Comparison of ENCODE assay signal across 8 mouse cellular contexts in the genomic region with DNA sequence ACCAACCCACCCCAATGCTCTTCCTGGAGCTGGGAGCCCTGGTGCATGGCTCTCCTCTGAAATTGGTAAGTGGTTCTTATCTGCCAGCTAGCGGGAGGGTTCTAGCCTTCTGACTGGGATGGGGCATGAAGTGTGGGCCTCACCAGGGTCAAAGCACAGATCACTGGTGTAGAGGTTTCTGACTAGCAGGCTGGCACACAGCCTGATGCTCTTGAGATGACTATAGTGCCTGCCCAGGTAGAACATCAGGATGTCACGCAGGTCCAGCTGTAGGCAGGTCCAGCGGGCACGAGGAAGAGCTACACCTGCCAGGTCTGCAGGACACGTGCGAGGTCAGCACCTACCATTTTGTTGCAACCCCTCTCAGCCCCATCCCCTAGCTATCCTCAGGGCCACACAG. TPM values are rescaled to one million over a fixed set of nuclear protein-coding genes. Genes with fewer than 3 reads are reported as not detected.
A peak's percentile ranks its signal among the peaks of the same experiment; 100 is the strongest.
DNase-seq lines count a peak whose midpoint lies in the region; ATAC-seq and TF ChIP-seq lines count a peak whose summit lies in the region.
"Had no signal": no experiment of that assay in that cellular context is flagged by ENCODE, and none has a peak within 500 bp of the region (broad histone marks: within the 10 kb centered on the region; RNA-seq: fewer than 3 reads in every experiment).

No protein-coding gene starts in this region.

- peak overlapping the region; percentile 84 for H3K9ac ChIP-seq in neural tube, embryonic 11.5 days (ENCODE audit: low read length)
- H3K9ac ChIP-seq in forebrain, embryonic 15.5 days (replicated peaks) = peak overlapping the region; percentile 95
- peak overlapping the region; percentile 86 for H3K9ac ChIP-seq in liver, embryonic 14.5 days (replicated peaks)

- no peak for ATAC-seq in neural tube, embryonic 11.5 days (ENCODE audit: insufficient read depth, low FRiP score, low TSS enrichment)
- no peak for ATAC-seq in forebrain, embryonic 15.5 days (replicated peaks)
- no peak for ATAC-seq in liver, embryonic 14.5 days (ENCODE audit: insufficient read depth)
- no peak for ATAC-seq in monocyte, adult 5-6 weeks (replicated peaks; ENCODE audit: insufficient number of reproducible peaks, low FRiP score, low TSS enrichment, poor library complexity, severe bottlenecking)
- no peak for ATAC-seq in frontal cortex, adult (ENCODE audit: low TSS enrichment)

- TF ChIP-seq EP300 in liver, embryonic 14.5 days (IDR thresholded peaks at IDR 0.05; ENCODE audit: low read depth) = no peak

- no peaks in the 10 kb centered on the region for H3K27me3 ChIP-seq in neural tube, embryonic 11.5 days (ENCODE audit: control insufficient read depth, insufficient read depth, low read length)
- no peaks in the 10 kb centered on the region for H3K27me3 ChIP-seq in forebrain, embryonic 15.5 days
- no peaks in the 10 kb centered on the region for H3K27me3 ChIP-seq in liver, embryonic 14.5 days (ENCODE audit: control insufficient read depth, insufficient read depth, low read length)

- no peak for TF ChIP-seq CTCF in liver, embryonic 14.5 days (IDR thresholded peaks at IDR 0.05; ENCODE audit: low read depth)

- no peaks in the 10 kb centered on the region; the same call in 1 of the 2 replicates for H3K36me3 ChIP-seq in neural tube, embryonic 11.5 days (ENCODE audit: control insufficient read depth, insufficient read depth, low read length)
- no peaks in the 10 kb centered on the region for H3K36me3 ChIP-seq in forebrain, embryonic 15.5 days
- no peaks in the 10 kb centered on the region; the same call in 1 of the 2 replicates for H3K36me3 ChIP-seq in liver, embryonic 14.5 days (replicated peaks; ENCODE audit: control insufficient read depth, insufficient read depth, low read depth)

- peaks cover 11% of the 10 kb centered on the region for H3K4me1 ChIP-seq in neural tube, embryonic 11.5 days (ENCODE audit: control insufficient read depth, insufficient read depth, low read length)
- peaks cover 25% of the 10 kb centered on the region for H3K4me1 ChIP-seq in forebrain, embryonic 15.5 days
- H3K4me1 ChIP-seq in liver, embryonic 14.5 days (replicated peaks; ENCODE audit: control insufficient read depth in 2 of 2, insufficient read depth in 2 of 2, low read length in 1 of 2) = peaks cover 16 to 17% of the 10 kb centered on the region in 2 experiments

- no peak overlapping the region for H3K27ac ChIP-seq in neural tube, embryonic 11.5 days (ENCODE audit: low read depth, low read length)
- H3K27ac ChIP-seq in forebrain, embryonic 15.5 days (replicated peaks) = no peak overlapping the region
- H3K27ac ChIP-seq in liver, embryonic 14.5 days = no peak overlapping the region

- H3K4me2 ChIP-seq in neural tube, embryonic 11.5 days (ENCODE audit: low read depth) = peak overlapping the region; percentile 88
- peak overlapping the region; percentile 63 for H3K4me2 ChIP-seq in forebrain, embryonic 15.5 days (replicated peaks)
- H3K4me2 ChIP-seq in liver, embryonic 14.5 days (ENCODE audit: low read depth) = peak overlapping the region; percentile 91

- 0 out of 2 replicates have a peak overlapping the region, but pooled peaks have one; percentile 60 for H3K4me3 ChIP-seq in neural tube, embryonic 11.5 days (ENCODE audit: low read depth, low read length)
- no peak overlapping the region for H3K4me3 ChIP-seq in forebrain, embryonic 15.5 days
- H3K4me3 ChIP-seq in liver, embryonic 14.5 days (ENCODE audit: insufficient read depth in 1 of 2, low read depth in 2 of 2, low read length in 2 of 2) = peak overlapping the region; percentile 78 to 85; a peak in 3 of 4 replicates

- H3K9me3 ChIP-seq in neural tube, embryonic 11.5 days (ENCODE audit: control insufficient read depth, low read length) = no peaks in the 10 kb centered on the region
- H3K9me3 ChIP-seq in forebrain, embryonic 15.5 days = no peaks in the 10 kb centered on the region
- H3K9me3 ChIP-seq in liver, embryonic 14.5 days (ENCODE audit: control insufficient read depth, low read length) = no peaks in the 10 kb centered on the region

- 87% methylated on average over 6 of the region's 6 CpGs for WGBS in neural tube, embryonic 11.5 days
- 93% methylated on average over 6 of the region's 6 CpGs for WGBS in forebrain, embryonic 15.5 days
- 85% methylated on average over 6 of the region's 6 CpGs for WGBS in liver, embryonic 14.5 days (ENCODE audit: insufficient replicate concordance)

- no peak for DNase-seq in neural tube, embryonic 11.5 days (ENCODE audit: low spot score)
- DNase-seq in neural tube, embryonic 10.5 days (ENCODE audit: extremely low spot score, low spot score) = no peak
- no peak for DNase-seq in liver, embryonic 14.5 days (ENCODE audit: low read depth in 3 of 3, low spot score in 3 of 3)
- DNase-seq in spleen, postnatal 10 days (ENCODE audit: low spot score in 2 of 2) = no peak
- DNase-seq: cerebellum, adult 8-10 months had no signal

RNA-seq across cellular contexts. Expression of gene Wdr90, which starts 1.1 kb away (rescaled TPM):
- polyA plus RNA-seq in neural tube, embryonic 11.5 days (2014; fragmentation: Nextera tagmentation; extraction: Ambion mirVana) = 17.8 and 20.3 TPM in 2 replicates
- polyA plus RNA-seq in forebrain, embryonic 15.5 days (2015; fragmentation: Nextera tagmentation; extraction: Ambion mirVana) = 18.8 and 24.8 TPM in 2 replicates
- polyA plus RNA-seq in liver, embryonic 14.5 days (2012; rRNA removed) = 18.1 and 19.6 TPM in 2 replicates
- polyA plus RNA-seq in liver, embryonic 14.5 days (2014; fragmentation: Nextera tagmentation; extraction: Ambion mirVana) = 7.5 and 11.1 TPM in 2 replicates
- 2.9 to 7.7 TPM (median 3.4 TPM) in 3 replicates for total RNA-seq in monocyte, adult 5-6 weeks (2017)

RNA-seq across cellular contexts. Expression of gene Mcrip2, which starts 8.3 kb away (rescaled TPM):
- polyA plus RNA-seq in neural tube, embryonic 11.5 days (2014; fragmentation: Nextera tagmentation; extraction: Ambion mirVana) = 8.2 and 8.7 TPM in 2 replicates
- 14.4 and 16.7 TPM in 2 replicates for polyA plus RNA-seq in forebrain, embryonic 15.5 days (2015; fragmentation: Nextera tagmentation; extraction: Ambion mirVana)
- 22.1 and 23.1 TPM in 2 replicates for polyA plus RNA-seq in liver, embryonic 14.5 days (2012; rRNA removed)
- 44.0 and 44.9 TPM in 2 replicates for polyA plus RNA-seq in liver, embryonic 14.5 days (2014; fragmentation: Nextera tagmentation; extraction: Ambion mirVana)
- total RNA-seq in monocyte, adult 5-6 weeks (2017) = 1.1 to 5.7 TPM (median 1.6 TPM) in 3 replicates

RNA-seq across cellular contexts. Expression of gene Mettl26, which starts 14.6 kb away (rescaled TPM):
- polyA plus RNA-seq in neural tube, embryonic 11.5 days (2014; fragmentation: Nextera tagmentation; extraction: Ambion mirVana) = 57.8 and 58.8 TPM in 2 replicates
- polyA plus RNA-seq in forebrain, embryonic 15.5 days (2015; fragmentation: Nextera tagmentation; extraction: Ambion mirVana) = 61.8 and 62.0 TPM in 2 replicates
- polyA plus RNA-seq in liver, embryonic 14.5 days (2012; rRNA removed) = 45.3 and 47.6 TPM in 2 replicates
- polyA plus RNA-seq in liver, embryonic 14.5 days (2014; fragmentation: Nextera tagmentation; extraction: Ambion mirVana) = 46.5 and 50.3 TPM in 2 replicates
- total RNA-seq in monocyte, adult 5-6 weeks (2017) = 1.3 to 10.0 TPM (median 7.0 TPM) in 3 replicates

RNA-seq across cellular contexts. Expression of gene Rhot2, which starts 15.6 kb away (rescaled TPM):
- polyA plus RNA-seq in neural tube, embryonic 11.5 days (2014; fragmentation: Nextera tagmentation; extraction: Ambion mirVana) = 8.6 and 10.5 TPM in 2 replicates
- 15.2 and 16.1 TPM in 2 replicates for polyA plus RNA-seq in forebrain, embryonic 15.5 days (2015; fragmentation: Nextera tagmentation; extraction: Ambion mirVana)
- polyA plus RNA-seq in liver, embryonic 14.5 days (2012; rRNA removed) = 33.3 and 34.7 TPM in 2 replicates
- polyA plus RNA-seq in liver, embryonic 14.5 days (2014; fragmentation: Nextera tagmentation; extraction: Ambion mirVana) = 4.2 and 5.3 TPM in 2 replicates
- 17.6 to 38.7 TPM (median 34.3 TPM) in 3 replicates for total RNA-seq in monocyte, adult 5-6 weeks (2017)

RNA-seq across cellular contexts. Expression of gene Gm20683, which starts 18.7 kb away (rescaled TPM):
- 1.2 and 2.9 TPM in 2 replicates for polyA plus RNA-seq in neural tube, embryonic 11.5 days (2014; fragmentation: Nextera tagmentation; extraction: Ambion mirVana)
- polyA plus RNA-seq in forebrain, embryonic 15.5 days (2015; fragmentation: Nextera tagmentation; extraction: Ambion mirVana) = 8.3 and 10.1 TPM in 2 replicates
- 3.3 and 6.9 TPM in 2 replicates for polyA plus RNA-seq in liver, embryonic 14.5 days (2012; rRNA removed)
- 0.43 TPM in 1 of 2 replicates, not detected in the other for polyA plus RNA-seq in liver, embryonic 14.5 days (2014; fragmentation: Nextera tagmentation; extraction: Ambion mirVana)
- 0.43 to 2.9 TPM (median 2.1 TPM) in 3 replicates for total RNA-seq in monocyte, adult 5-6 weeks (2017)
